Mouse (Mus musculus) B cell, adult 67 days (primary cell): ENCODE measurements around the gene Hist1h3b. TPM values are rescaled to one million over a fixed set of nuclear protein-coding genes. Genes with fewer than 3 reads are reported as not detected.

ENCODE experiments used
- total RNA-seq, 2 experiments: library from RNA; stranded (reverse); gene quantifications; 4 replicates each; pipeline ENCODE4 v1.2.4; 2023

Hist1h3b gene
- 10 to 100 TPM; 41.3 to 45.0 TPM for total RNA-seq

GRCm38 (mm10) chr13:23752067-23752741 is at the start of gene Hist1h3b:
TSS of gene Hist1h3b (plus strand) at chr13:23752267.

DNA sequence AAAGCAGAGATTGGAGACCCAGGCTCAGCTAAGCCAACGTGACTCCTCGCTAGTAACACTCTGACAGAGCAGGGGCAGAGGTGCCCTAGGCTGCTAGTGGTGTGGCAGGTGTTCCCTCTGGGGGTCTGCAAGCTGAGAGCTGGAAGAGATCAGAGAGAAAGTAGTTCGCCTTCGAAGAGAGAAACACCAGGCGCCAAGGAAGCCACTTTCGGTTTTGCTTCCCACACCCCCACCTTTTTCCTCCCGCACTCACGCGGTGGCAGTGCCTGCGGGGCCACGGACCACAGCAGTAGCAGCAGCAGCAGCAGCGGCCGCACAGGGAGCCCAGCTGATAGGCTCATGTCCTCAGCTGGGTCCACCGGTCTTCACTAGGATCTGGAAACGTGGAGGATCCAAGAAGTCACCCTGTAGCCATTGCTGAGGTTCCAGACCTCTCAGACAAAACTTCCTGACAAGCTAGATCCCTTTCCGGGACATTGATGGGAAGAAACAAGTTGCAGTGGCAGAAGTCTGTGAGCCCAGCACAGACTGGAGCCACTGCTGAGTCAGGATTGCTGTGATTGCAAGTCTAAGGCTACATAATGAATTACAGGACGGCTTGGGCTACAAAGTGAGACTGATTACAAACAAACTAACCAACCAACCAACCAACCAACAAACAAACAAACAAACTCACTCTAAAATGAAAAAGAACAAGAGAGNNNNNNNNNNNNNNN is 41.5 kb upstream of the Hist1h3b start, which contains the start of gene Hfe:
Gene Hfe, minus strand, starts transcription at position 481 of the 716 bp plus-strand sequence.

GRCm38 (mm10) chr13:23738677-23739068 is 13.4 kb upstream of the Hist1h3b start, which contains the start of gene Hist1h1c:
TSS of gene Hist1h1c (plus strand) at chr13:23738808.

DNA sequence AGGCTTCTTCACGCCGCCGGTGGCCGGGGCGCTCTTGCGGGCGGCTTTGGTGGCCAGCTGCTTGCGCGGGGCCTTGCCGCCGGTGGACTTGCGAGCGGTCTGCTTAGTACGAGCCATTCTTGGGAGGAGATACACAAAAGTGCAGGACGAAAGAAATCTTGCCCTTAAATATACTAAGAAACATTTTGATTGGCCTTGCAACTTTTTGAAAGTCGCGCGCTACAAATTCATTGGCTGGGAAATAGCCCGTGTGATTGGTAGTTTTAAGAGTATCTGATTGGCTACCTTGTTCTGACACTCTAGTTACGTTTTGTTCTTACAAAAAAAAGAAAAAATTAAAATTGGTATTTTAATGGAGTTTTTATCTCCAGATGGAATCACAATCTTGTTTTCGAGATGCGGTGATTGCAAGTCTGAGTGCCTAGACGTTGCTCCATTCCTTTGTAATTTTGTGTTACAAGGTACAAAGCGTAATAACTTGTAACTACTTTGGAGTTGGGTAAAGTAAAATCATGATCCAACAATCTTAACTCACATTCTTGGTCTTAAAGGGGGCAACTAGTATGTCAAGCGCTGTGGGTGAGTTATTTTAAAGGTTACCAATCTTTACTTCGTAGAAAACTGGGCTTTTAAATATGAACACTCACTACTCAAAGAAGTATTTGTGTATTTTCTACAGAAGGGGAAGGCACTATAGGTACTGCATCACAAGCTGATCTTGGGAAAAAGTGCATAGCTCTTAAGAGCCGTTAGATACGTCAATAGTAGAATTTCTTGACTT is 6.5 kb upstream of the Hist1h3b start, which contains the start of gene Hist1h3c:
Gene Hist1h3c, minus strand, starts transcription at position 222 of the 781 bp plus-strand sequence.

DNA sequence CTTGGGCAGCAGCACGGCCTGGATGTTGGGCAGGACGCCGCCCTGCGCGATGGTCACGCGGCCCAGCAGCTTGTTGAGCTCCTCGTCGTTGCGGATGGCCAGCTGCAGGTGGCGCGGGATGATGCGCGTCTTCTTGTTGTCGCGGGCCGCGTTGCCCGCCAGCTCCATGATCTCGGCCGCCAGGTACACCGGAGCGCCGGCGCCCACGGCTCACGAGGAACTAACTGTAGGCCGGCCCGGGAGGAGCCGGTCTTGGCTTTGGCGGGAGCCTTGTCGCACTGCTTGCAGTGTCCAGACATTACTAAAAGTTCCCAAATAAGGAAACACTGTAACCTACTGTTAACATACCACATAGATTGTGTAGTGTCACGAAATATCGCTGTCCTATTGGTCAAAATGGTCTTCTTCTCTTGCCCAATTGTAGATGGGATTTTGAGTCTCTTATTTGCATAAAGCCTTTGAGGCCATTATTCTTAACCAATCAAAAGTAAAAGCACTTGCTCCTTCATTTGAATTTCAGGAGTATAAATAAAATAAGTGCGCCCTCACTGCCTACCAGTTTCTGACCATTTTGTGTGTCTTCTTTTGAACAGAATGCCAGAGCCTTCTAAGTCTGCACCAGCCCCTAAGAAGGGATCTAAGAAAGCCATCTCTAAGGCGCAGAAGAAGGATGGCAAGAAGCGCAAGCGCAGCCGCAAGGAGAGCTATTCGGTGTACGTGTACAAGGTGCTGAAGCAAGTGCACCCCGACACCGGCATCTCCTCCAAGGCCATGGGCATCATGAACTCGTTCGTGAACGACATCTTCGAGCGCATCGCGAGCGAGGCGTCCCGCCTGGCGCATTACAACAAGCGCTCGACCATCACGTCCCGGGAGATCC is 5.6 kb upstream of the Hist1h3b start, which contains the start of gene Hist1h2bb:
Gene Hist1h2bb, plus strand, starts transcription at position 534 of the 880 bp plus-strand sequence.

GRCm38 (mm10) chr13:23750839-23751477 is 1.1 kb upstream of the Hist1h3b start, which contains the start of gene Hist1h2ab:
TSS of gene Hist1h2ab (plus strand) at chr13:23751126.

GRCm38 (mm10) chr13:23756790-23757189 is 4.7 kb downstream of the Hist1h3b start, which contains the start of gene Hist1h4b:
TSS of gene Hist1h4b (plus strand) at chr13:23757013.

DNA sequence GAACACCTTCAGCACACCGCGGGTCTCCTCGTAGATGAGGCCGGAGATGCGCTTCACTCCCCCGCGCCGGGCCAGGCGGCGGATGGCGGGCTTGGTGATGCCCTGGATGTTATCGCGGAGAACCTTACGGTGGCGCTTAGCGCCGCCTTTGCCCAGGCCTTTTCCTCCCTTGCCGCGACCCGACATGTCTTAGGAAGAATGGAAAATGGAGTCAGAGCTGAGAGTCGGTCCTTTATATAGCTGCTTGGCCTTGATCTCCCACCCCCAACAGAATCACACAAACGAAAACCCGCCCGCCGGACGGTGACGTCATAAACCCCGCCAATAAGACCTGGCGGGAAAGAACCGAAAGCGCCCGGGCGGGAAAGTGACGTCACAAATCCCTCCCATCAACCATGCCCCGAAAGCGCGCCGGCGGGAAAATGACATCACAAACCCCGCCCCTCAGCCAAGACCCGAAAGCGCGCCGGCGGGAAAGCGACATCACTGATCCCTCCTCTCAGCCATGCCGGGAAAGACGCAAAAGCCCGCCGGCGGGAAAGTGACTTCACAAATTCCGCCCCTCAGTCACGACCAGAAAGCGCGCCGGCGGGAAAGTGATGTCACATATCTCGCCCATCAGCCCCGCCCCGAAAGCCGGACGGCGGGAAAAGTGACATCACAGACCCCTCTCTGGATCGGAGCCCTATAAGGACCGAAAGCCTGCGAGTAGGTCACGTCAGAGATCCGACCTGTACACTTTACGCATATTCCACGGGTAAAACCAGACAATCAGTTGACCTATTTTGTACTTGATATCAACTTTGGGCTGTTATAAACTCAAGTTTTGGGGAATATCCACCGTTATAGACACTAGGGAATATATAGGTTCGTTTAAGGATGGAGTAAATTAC is 9.2 kb downstream of the Hist1h3b start, which contains the start of gene Hist1h4a:
Gene Hist1h4a, minus strand, starts transcription at position 259 of the 893 bp plus-strand sequence.

DNA sequence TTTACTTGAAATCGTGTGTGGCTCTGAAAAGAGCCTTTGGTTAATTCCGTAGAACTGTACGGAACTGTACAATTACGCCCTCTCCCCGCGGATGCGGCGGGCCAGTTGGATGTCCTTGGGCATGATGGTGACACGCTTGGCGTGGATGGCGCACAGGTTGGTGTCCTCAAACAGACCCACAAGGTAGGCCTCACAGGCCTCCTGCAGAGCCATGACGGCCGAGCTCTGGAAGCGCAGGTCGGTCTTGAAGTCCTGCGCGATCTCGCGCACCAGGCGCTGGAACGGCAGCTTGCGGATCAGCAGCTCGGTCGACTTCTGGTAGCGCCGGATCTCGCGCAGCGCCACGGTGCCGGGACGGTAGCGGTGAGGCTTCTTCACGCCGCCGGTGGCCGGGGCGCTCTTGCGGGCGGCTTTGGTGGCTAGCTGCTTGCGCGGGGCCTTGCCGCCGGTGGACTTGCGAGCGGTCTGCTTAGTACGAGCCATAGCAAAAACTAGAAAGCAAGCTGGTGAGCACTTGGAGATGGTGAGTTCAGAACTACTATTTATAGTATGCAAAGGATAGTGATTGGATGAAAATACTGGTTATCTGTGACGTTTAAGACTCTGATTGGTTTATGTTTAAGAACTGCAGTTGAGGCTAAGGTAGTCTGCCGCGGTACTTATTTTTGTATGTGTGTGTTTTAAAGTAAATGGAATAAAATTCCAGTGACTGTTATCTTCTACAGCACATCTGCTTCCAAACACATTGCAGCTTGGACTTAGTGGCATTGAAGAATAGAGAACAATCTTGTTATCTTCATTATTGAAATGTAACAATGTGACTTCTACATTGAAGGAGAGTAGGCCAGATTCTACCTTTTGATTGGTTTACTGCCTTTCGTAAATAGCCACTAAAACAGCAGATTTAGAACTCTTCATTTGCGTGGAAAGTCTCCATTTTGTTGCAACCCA is 10.1 kb downstream of the Hist1h3b start, which contains the start of gene Hist1h3a:
Gene Hist1h3a, minus strand, starts transcription at position 516 of the 951 bp plus-strand sequence.

DNA sequence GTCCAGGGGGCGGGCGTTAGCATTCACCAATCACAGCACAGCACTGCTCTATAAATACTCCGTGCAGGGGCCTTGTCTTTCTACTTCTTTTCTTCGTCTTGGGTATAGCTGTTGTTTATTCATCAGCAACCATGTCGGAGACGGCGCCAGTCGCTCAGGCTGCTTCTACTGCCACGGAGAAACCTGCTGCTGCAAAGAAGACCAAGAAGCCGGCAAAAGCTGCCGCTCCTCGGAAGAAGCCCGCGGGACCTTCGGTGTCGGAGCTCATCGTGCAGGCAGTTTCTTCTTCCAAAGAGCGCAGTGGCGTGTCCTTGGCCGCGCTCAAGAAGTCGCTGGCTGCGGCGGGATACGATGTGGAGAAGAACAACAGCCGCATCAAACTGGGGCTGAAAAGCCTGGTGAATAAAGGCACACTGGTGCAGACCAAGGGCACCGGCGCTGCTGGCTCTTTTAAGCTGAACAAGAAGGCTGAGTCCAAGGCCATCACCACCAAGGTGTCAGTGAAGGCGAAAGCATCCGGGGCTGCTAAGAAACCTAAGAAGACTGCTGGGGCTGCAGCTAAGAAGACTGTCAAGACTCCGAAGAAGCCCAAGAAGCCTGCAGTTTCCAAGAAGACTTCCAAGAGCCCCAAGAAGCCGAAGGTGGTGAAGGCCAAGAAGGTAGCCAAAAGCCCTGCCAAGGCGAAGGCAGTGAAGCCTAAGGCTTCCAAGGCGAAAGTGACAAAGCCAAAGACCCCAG is 11.7 kb downstream of the Hist1h3b start, which contains the start of gene Hist1h1a:
Gene Hist1h1a, plus strand, starts transcription at position 81 of the 738 bp plus-strand sequence.

GRCm38 (mm10) chr13:23769613-23770012 is 17.5 kb downstream of the Hist1h3b start, which contains the start of gene Trim38:
TSS of gene Trim38 (plus strand) at chr13:23769913.

Other genes starting within 250 kb of the Hist1h3b start
- gene Hist1h4h, start 221.2 kb upstream of the Hist1h3b start, total RNA-seq = 100 to 1,000 TPM; 457 TPM
- 10 to 100 TPM; 21.3 to 28.8 TPM for gene Hist1h2af, start 218.4 kb upstream of the Hist1h3b start, total RNA-seq
- gene Hist1h3g, start 216.8 kb upstream of the Hist1h3b start, total RNA-seq = 1 to 10 TPM; 1.4 to 6.9 TPM
- 10 to 100 TPM; 10.0 to 13.0 TPM for gene Hist1h2bh, start 208.9 kb upstream of the Hist1h3b start, total RNA-seq
- gene Hist1h3f, start 208.2 kb upstream of the Hist1h3b start, total RNA-seq = 100 to 1,000 TPM; 111 to 119 TPM
- gene Hist1h4f, start 200.6 kb upstream of the Hist1h3b start, total RNA-seq = 10 to 100 TPM; 55.2 to 82.9 TPM
- 10 to 100 TPM; 31.1 to 36.2 TPM for gene Hist1h1d, start 199.0 kb upstream of the Hist1h3b start, total RNA-seq
- gene Hist1h3e, start 189.9 kb upstream of the Hist1h3b start, total RNA-seq = 100 to 1,000 TPM; 326 to 342 TPM
- gene Hist1h2ae, start 181.0 kb upstream of the Hist1h3b start, total RNA-seq = 10 to 100 TPM; 29.2 to 42.2 TPM
- gene Hist1h2bg, start 180.9 kb upstream of the Hist1h3b start, total RNA-seq = 100 to 1,000 TPM; 649 to 669 TPM
- 100 to 1,000 TPM; 327 to 367 TPM for gene Hist1h2bf, start 178.1 kb upstream of the Hist1h3b start, total RNA-seq
- 10 to 100 TPM; 42.6 to 61.1 TPM for gene Hist1h2ad, start 177.9 kb upstream of the Hist1h3b start, total RNA-seq
- 10 to 100 TPM; 40.0 to 45.0 TPM for gene Hist1h3d, start 176.5 kb upstream of the Hist1h3b start, total RNA-seq
- gene Hist1h4d, start 170.7 kb upstream of the Hist1h3b start, total RNA-seq = 100 to 1,000 TPM; 183 to 195 TPM
- gene Hist1h2be, start 131.1 kb upstream of the Hist1h3b start, total RNA-seq = 10 to 100 TPM; 41.6 to 47.3 TPM
- gene Hist1h1e, start 129.7 kb upstream of the Hist1h3b start, total RNA-seq = 100 to 1,000 TPM; 385 to 413 TPM
- gene Hist1h2ac, start 68.3 kb upstream of the Hist1h3b start, total RNA-seq = 10 to 100 TPM; 12.5 to 15.6 TPM
- 10 to 100 TPM; 24.1 to 30.1 TPM for gene Hist1h2bc, start 68.1 kb upstream of the Hist1h3b start, total RNA-seq
- gene Hist1h1t, start 56.5 kb upstream of the Hist1h3b start, total RNA-seq = under 1 TPM; 0.65 to 0.84 TPM
- 100 to 1,000 TPM; 222 to 255 TPM for gene Hist1h4c, start 53.8 kb upstream of the Hist1h3b start, total RNA-seq
- 1 to 10 TPM in 1 of 2 experiments, not detected in 1; 1.9 TPM for gene Hfe, start 41.4 kb upstream of the Hist1h3b start, total RNA-seq
- 1,000 to 10,000 TPM in 1 of 2 experiments, 100 to 1,000 TPM in 1; 877 to 1,039 TPM for gene Hist1h1c, start 13.5 kb upstream of the Hist1h3b start, total RNA-seq
- gene Hist1h3c, start 6.7 kb upstream of the Hist1h3b start, total RNA-seq = 1 to 10 TPM; 6.8 to 7.4 TPM
- 10 to 100 TPM; 85.2 to 91.3 TPM for gene Hist1h2bb, start 5.5 kb upstream of the Hist1h3b start, total RNA-seq
- 100 to 1,000 TPM; 102 to 130 TPM for gene Hist1h2ab, start 1.1 kb upstream of the Hist1h3b start, total RNA-seq
- gene Hist1h4b, start 4.7 kb downstream of the Hist1h3b start, total RNA-seq = 100 to 1,000 TPM in 1 of 2 experiments, 10 to 100 TPM in 1; 90.1 to 106 TPM
- gene Hist1h4a, start 9.0 kb downstream of the Hist1h3b start, total RNA-seq = 100 to 1,000 TPM; 142 to 168 TPM
- 100 to 1,000 TPM; 448 to 459 TPM for gene Hist1h3a, start 10.1 kb downstream of the Hist1h3b start, total RNA-seq
- gene Hist1h1a, start 11.4 kb downstream of the Hist1h3b start, total RNA-seq = 10 to 100 TPM; 39.6 TPM
- gene Trim38, start 17.6 kb downstream of the Hist1h3b start, total RNA-seq = not detected
- not detected for gene Slc17a2, start 54.7 kb downstream of the Hist1h3b start, total RNA-seq
- gene Slc17a3, start 87.2 kb downstream of the Hist1h3b start, total RNA-seq = not detected
- gene Slc17a1, start 115.5 kb downstream of the Hist1h3b start, total RNA-seq = not detected
- not detected for gene Slc17a4, start 162.7 kb downstream of the Hist1h3b start, total RNA-seq
- not detected for gene Hist1h2ba, start 181.9 kb downstream of the Hist1h3b start, total RNA-seq
- not detected for gene Hist1h2aa, start 182.2 kb downstream of the Hist1h3b start, total RNA-seq
- not detected for gene Scgn, start 238.9 kb downstream of the Hist1h3b start, total RNA-seq